8 mouse cellular contexts compared by ENCODE assay signal in the genomic region with DNA sequence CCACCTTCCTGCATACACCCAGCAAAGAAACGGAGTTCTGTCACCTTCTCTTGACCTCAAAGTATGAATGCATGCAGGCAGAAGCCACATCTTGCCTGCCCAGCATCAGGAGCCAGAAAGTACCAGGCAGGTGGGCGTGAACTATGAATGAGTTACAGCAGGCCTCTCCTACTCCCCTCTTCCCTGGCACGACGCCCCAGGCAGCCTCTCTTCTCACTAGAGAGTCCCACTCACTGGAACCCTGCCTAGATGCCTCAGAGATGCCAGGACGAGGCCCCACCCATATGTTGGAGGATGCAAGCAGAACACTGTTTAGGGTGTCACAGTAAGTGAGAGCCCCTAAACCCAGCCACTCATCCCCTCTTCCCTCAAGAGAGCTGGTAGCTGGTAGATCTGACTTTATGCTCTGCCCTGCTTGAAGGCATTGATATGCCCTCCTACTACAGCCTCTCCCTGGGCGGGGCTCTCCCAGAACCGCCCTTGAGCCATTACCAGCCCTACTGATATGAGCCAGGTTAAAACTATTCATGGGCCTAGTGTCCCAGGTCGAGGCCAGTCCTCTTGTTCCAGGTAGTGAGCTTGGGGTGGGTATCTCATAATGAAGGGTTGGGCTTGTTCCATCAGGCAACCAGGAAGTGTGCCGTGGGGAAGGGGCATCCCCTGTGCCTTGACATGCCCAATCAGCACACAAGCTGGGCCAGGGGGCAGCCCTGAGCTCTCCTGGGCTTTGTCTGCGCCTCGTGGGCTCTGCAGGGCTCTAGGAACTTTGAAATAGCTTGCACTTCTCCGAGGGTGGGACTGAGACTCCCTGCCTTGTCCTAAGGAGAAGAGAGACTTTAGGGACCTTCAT. TPM values are rescaled to one million over a fixed set of nuclear protein-coding genes. Genes with fewer than 3 reads are reported as not detected.
DNase-seq lines count a peak whose midpoint lies in the region; ATAC-seq lines count a peak whose summit lies in the region.

No protein-coding gene starts in this region.

- intact Hi-C loops in left cerebral cortex, postnatal 4 days (cut with DNase I) = no loop called here

- peaks cover 19% of the 10 kb centered on the region for H3K4me1 ChIP-seq in intestine, embryonic 16.5 days (ENCODE audit: control insufficient read depth, insufficient read depth, low read length)
- 0 out of 2 replicates have a peak, but pooled peaks cover 1% of the 10 kb centered on the region for H3K4me1 ChIP-seq in hindbrain, embryonic 14.5 days (replicated peaks; ENCODE audit: control insufficient read depth, insufficient read depth, low read length)

- peak overlapping the region; percentile 34 for H3K27ac ChIP-seq in intestine, embryonic 16.5 days (ENCODE audit: low read length)
- no peak overlapping the region for H3K27ac ChIP-seq in hindbrain, embryonic 14.5 days

- peaks cover 5% of the 10 kb centered on the region; the same call in 1 of the 2 replicates for H3K36me3 ChIP-seq in intestine, embryonic 16.5 days (ENCODE audit: control insufficient read depth, insufficient read depth, low read length)
- peaks cover 31% of the 10 kb centered on the region for H3K36me3 ChIP-seq in hindbrain, embryonic 14.5 days (replicated peaks; ENCODE audit: control insufficient read depth, insufficient read depth)

- WGBS in intestine, embryonic 16.5 days = 61% methylated on average over 12 of the region's 12 CpGs
- WGBS in hindbrain, embryonic 14.5 days = 87% methylated on average over 12 of the region's 12 CpGs

- no peak overlapping the region for H3K4me2 ChIP-seq in intestine, embryonic 16.5 days (ENCODE audit: low read depth, low read length)
- no peak overlapping the region for H3K4me2 ChIP-seq in hindbrain, embryonic 14.5 days (replicated peaks)

- no peak overlapping the region for H3K9ac ChIP-seq in intestine, embryonic 16.5 days (ENCODE audit: low read depth, low read length)
- H3K9ac ChIP-seq in hindbrain, embryonic 14.5 days = no peak overlapping the region

- no peaks in the 10 kb centered on the region for H3K9me3 ChIP-seq in intestine, embryonic 16.5 days (ENCODE audit: control insufficient read depth, low read length)
- H3K9me3 ChIP-seq in hindbrain, embryonic 14.5 days (ENCODE audit: control insufficient read depth, low read length) = no peaks in the 10 kb centered on the region

- peak; percentile 32 for DNase-seq in kidney, adult 18-20 months
- DNase-seq in kidney, adult 11 months = no peak
- DNase-seq in cerebellum, postnatal 25 days = peak; percentile 48 to 72
- DNase-seq in left cerebral cortex, postnatal 4 days = peak; percentile 85
- peak; percentile 96 for DNase-seq in right cerebral cortex, adult 18-20 months
- DNase-seq in adrenal gland, adult 18-20 months (ENCODE audit: low spot score in 2 of 2) = no peak
- DNase-seq in hindbrain, embryonic 14.5 days (ENCODE audit: low spot score) = no peak

- no peaks in the 10 kb centered on the region for H3K27me3 ChIP-seq in intestine, embryonic 16.5 days (replicated peaks; ENCODE audit: control insufficient read depth, insufficient read depth, low read length)
- H3K27me3 ChIP-seq in hindbrain, embryonic 14.5 days (ENCODE audit: control insufficient read depth, insufficient read depth, low read length) = no peaks in the 10 kb centered on the region

- ATAC-seq in intestine, embryonic 16.5 days = peak; percentile 84
- ATAC-seq in hindbrain, embryonic 14.5 days (ENCODE audit: low FRiP score) = no peak

- H3K4me3 ChIP-seq in intestine, embryonic 16.5 days (ENCODE audit: low read length) = no peak overlapping the region
- H3K4me3 ChIP-seq in hindbrain, embryonic 14.5 days (replicated peaks; ENCODE audit: low read length) = no peak overlapping the region

RNA-seq across cellular contexts. Expression of a gene that starts 27.4 kb away (rescaled TPM):
- polyA plus RNA-seq in intestine, embryonic 16.5 days (2015; fragmentation: Nextera tagmentation; extraction: Ambion mirVana) = 3.7 and 4.3 TPM in 2 replicates
- 10 to 100 TPM; 88.1 to 90.1 TPM for total RNA-seq in left cerebral cortex, postnatal 4 days (2021)
- 100 to 1,000 TPM in 1 of 2 experiments, 10 to 100 TPM in 1; 43.5 to 122 TPM for total RNA-seq in adrenal gland, adult 18-20 months (2021)
- polyA plus RNA-seq in hindbrain, embryonic 14.5 days (2014; fragmentation: Nextera tagmentation; extraction: Ambion mirVana) = 18.9 and 20.2 TPM in 2 replicates

Comparison
In these comparisons a context has a peak if more than half of its experiments do, and no peak if none do; other contexts are left out.
1. DNase-seq: peak in kidney, adult 18-20 months (single experiment), cerebellum, postnatal 25 days (2 of 2), left cerebral cortex, postnatal 4 days (single experiment) and right cerebral cortex, adult 18-20 months (single experiment); none in kidney, adult 11 months (single experiment), adrenal gland, adult 18-20 months (0 of 2) and hindbrain, embryonic 14.5 days (single experiment).